Mouse (Mus musculus) embryonic facial prominence, embryonic 13.5 days (tissue): ENCODE data around the gene Fam173a. TPM values are rescaled to one million over a fixed set of nuclear protein-coding genes. Genes with fewer than 3 reads are reported as not detected.

Experiments
- ATAC-seq: fragments of 200-750 bp; cut with Nextera tagmentation; 2 replicates; pipeline ENCODE4 v1.8.0; 2017; ENCODE audit warnings: low read depth; ENCODE audit not compliant: insufficient number of reproducible peaks, insufficient read depth, low FRiP score, low TSS enrichment
- H3K27ac ChIP-seq: fragments of 300-500 bp; sonication (generic); 2 replicates; pipeline ENCODE4 v1.5.1; 2015; ENCODE audit warnings: moderate library complexity, mild to moderate bottlenecking, inconsistent platforms
- H3K27me3 ChIP-seq: fragments of 300-500 bp; sonication (generic); 2 replicates; pipeline ENCODE4 v1.6.1; 2015; ENCODE audit warnings: mild to moderate bottlenecking, inconsistent platforms
- H3K36me3 ChIP-seq: fragments of 300-500 bp; sonication (generic); 2 replicates; pipeline ENCODE4 v1.6.1; 2015; ENCODE audit warnings: mild to moderate bottlenecking, inconsistent platforms
- H3K4me1 ChIP-seq: fragments of 300-500 bp; sonication (generic); 2 replicates; pipeline ENCODE4 v1.6.1; 2015; ENCODE audit warnings: inconsistent platforms
- H3K4me2 ChIP-seq: fragments of 300-500 bp; sonication (generic); 2 replicates; pipeline ENCODE4 v1.6.1; 2015; ENCODE audit warnings: moderate library complexity, mild to moderate bottlenecking, inconsistent platforms
- H3K4me3 ChIP-seq: fragments of 300-500 bp; sonication (generic); 2 replicates; pipeline ENCODE4 v1.5.1; 2015; ENCODE audit warnings: mild to moderate bottlenecking, inconsistent platforms
- H3K9ac ChIP-seq: fragments of 300-500 bp; sonication (generic); 2 replicates; pipeline ENCODE4 v1.6.1; 2015; ENCODE audit warnings: mild to moderate bottlenecking, inconsistent platforms
- H3K9me3 ChIP-seq: fragments of 300-500 bp; sonication (generic); 2 replicates; pipeline ENCODE4 v1.6.1; 2016; ENCODE audit warnings: inconsistent platforms
- WGBS: fragments of 180-500 bp; shearing (Covaris S2); methylation state at CpG from one replicate; pipeline ENCODE4 v1.1.7; 2015; ENCODE audit warnings: mixed read lengths; 5-methylcytosine and 5-hydroxymethylcytosine counted together
- polyA plus RNA-seq: library from polyadenylated mRNA; unstranded; fragments of >200 nt; fragmentation: Nextera tagmentation; extraction: Ambion mirVana; gene quantifications from 2 replicates; pipeline ENCODE4 v1.2.1, GENCODE M21; 2015

Gene Fam173a
- polyA plus RNA-seq, 1 experiment from 2014 or later: 78.1 TPM

- 83% methylated on average over 12 of the region's 12 CpGs for WGBS
- Histone ChIP-seq H3K27me3 (no peaks in the 10 kb centered on the region), H3K36me3 (peaks cover 56% of the 10 kb centered on the region), H3K4me2 (peak overlapping the region; percentile 98), H3K9ac (peak overlapping the region; percentile 93), H3K27ac (no peak overlapping the region), H3K4me3 (peak overlapping the region; percentile 86), H3K4me1 (peaks cover 68% of the 10 kb centered on the region), H3K9me3 (no peaks in the 10 kb centered on the region)
- ATAC-seq: no peak
These were observed 42.0 kb upstream of the Fam173a start for GRCm38 (mm10) chr17:25834595-25835222.

DNA sequence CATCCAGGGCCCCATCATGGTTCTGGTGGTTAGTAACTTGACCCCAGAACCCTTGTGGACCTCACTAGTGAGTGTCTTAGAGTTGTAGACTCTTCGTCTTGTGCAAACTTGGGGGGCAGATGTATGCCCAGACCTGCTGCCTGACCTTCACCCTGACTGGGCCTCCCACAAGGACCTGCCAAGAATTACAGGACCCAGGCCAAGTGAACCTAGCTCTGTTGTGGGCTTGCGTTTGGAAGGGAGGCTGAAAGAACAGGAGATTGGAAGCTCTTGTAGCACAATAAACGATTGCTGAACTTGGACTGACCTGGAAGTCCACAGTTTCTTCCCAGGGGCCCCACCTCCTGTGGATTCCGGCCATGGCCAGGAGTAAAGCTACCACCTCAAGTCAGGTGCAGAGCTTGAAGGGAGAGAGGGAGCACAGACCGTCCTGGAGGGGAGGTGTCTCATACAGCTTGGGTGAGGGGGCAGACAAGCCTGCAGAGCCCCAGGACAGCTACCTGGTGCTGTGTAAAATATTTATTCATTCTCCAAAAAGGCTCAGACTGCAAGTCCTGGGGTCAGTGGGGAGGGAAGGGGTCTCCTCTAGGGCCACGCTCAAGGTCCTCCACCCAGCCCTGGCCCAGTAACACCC is 41.4 kb upstream of the Fam173a start:
- peaks cover 72% of the 10 kb centered on the region for H3K4me1 ChIP-seq
- no peaks in the 10 kb centered on the region for H3K27me3 ChIP-seq
- WGBS: 50% methylated on average over 6 of the region's 6 CpGs
- H3K4me2 ChIP-seq: peak overlapping the region; percentile 98
- peak overlapping the region; percentile 93 for H3K9ac ChIP-seq
- H3K27ac ChIP-seq: peak overlapping the region; percentile 95
- H3K4me3 ChIP-seq: peak overlapping the region; percentile 86
- peaks cover 52% of the 10 kb centered on the region for H3K36me3 ChIP-seq
- no peaks in the 10 kb centered on the region for H3K9me3 ChIP-seq
- ATAC-seq: no peak

- peaks cover 47% of the 10 kb centered on the region for H3K36me3 ChIP-seq
- under 1% methylated on average over 24 of the region's 24 CpGs for WGBS
These were observed 40.6 kb upstream of the Fam173a start, which contains the start of gene Stub1 for GRCm38 (mm10) chr17:25833291-25833663. Gene Stub1 (minus strand): TSS chr17:25833404.

DNA sequence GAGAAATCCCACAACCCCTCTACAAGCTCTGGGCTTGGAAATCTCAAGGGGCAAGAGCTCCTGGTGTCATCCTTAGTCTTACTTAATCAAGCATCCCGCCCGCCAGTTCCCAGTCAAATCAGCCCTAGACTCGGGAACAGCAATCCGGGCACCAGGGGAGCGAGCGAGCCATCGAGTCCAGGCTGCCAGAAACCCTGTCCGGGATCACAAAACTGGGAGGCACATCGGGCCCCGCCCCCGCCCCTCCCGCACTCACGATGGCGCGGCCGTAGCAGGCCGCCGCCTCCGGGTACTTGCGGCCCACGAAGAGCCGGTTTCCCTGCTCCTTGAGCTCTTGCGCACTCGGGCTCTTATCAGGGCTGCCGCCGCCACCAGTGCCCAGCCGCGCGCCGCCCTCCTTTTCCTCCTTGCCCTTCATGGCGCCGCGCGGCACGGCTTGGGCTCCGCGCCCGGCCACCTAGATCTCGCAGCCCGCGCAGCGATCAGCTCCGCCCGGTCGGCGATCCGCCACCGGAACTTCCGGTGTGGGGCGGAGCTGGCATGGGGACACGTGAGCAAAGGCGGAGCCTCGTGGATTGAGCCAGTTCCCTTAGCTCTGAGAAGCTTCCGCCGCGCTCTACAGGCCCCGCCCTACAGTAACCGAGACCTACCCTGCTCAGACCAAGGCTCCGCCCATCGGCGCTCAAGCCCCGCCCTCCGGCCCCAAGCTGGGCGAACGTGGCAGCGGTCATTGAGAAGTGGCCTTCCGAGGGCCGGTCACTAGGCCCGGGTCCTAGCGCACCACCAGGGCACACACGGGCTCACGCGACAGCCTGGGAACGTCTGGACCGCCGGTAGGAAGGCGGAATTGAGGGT is 40.0 kb upstream of the Fam173a start:
- peaks cover 47% of the 10 kb centered on the region for H3K36me3 ChIP-seq
- peaks cover 79% of the 10 kb centered on the region for H3K4me1 ChIP-seq
- ATAC-seq: peak; percentile 85
- no peaks in the 10 kb centered on the region for H3K27me3 ChIP-seq
- no peaks in the 10 kb centered on the region for H3K9me3 ChIP-seq
- under 1% methylated on average over 71 of the region's 77 CpGs for WGBS
- peak overlapping the region; percentile 93 for H3K9ac ChIP-seq
- H3K4me3 ChIP-seq: peak overlapping the region; percentile 86
- peak overlapping the region; percentile 98 for H3K4me2 ChIP-seq
- peak overlapping the region; percentile 95 for H3K27ac ChIP-seq

More at GRCm38 (mm10) chr17:25833291-25833663, 40.6 kb upstream of the Fam173a start, which contains the start of gene Stub1:
- Histone ChIP-seq H3K9ac (peak within 1 kb of the TSS; percentile 93), H3K27ac (peak within 1 kb of the TSS; percentile 95), H3K27me3 (no peaks in the 10 kb centered on the region), H3K4me3 (peak within 1 kb of the TSS; percentile 86), H3K9me3 (no peaks in the 10 kb centered on the region), H3K4me1 (peaks cover 75% of the 10 kb centered on the region), H3K4me2 (peak within 1 kb of the TSS; percentile 98)
- ATAC-seq: peak; percentile 11; the same call in 1 of the 2 replicates

DNA sequence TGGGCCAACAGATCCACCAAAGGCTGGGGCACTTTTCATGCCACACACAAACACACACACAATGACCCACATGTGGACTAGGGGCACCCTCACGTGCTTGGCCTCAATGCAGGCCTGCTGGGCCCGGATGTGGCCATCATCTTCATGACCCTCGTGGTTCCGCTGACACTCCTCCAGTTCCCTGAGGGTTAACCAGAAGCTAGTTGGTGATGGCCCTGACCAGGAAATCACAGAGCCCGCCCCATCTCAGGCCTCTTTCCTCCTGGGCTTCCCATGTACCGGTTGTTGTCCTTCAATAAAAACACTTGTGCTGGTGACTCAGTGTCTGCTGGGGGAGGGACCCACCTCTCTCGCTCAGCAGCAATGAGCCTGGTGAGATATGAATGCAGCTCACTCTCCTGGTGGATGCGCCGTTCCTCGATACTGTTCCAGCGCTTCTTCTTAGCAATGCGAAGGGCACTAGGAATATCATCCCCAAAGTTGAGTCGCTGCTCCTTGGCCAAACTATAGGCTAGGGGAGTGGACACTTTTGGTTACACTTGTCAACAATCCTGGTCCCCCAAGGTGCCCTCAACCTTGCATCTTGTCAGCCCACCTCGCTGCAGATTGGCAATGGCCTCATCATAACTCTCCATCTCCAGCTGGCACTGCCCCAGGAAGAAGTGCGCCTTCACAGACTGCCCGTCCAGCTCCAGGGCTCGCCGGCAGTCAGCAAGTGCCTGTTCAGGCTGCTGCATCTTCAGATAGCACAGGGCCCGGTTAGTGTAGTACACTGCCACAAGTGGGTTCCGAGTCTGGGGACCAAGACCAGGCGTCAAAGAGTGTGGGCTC is 39.0 kb upstream of the Fam173a start:
- WGBS: 63% methylated on average over 21 of the region's 21 CpGs
- ATAC-seq: no peak
- peak overlapping the region; percentile 93 for H3K9ac ChIP-seq
- no peaks in the 10 kb centered on the region for H3K27me3 ChIP-seq
- H3K36me3 ChIP-seq: peaks cover 56% of the 10 kb centered on the region
- peak overlapping the region; percentile 98 for H3K4me2 ChIP-seq
- no peaks in the 10 kb centered on the region for H3K9me3 ChIP-seq
- peaks cover 70% of the 10 kb centered on the region for H3K4me1 ChIP-seq
- H3K4me3 ChIP-seq: peak overlapping the region; percentile 86
- peak overlapping the region; percentile 95 for H3K27ac ChIP-seq

GRCm38 (mm10) chr17:25830806-25831431 is 38.2 kb upstream of the Fam173a start:
- no peaks in the 10 kb centered on the region for H3K27me3 ChIP-seq
- WGBS: 83% methylated on average over 14 of the region's 14 CpGs
- peak overlapping the region; percentile 98 for H3K4me2 ChIP-seq
- H3K9ac ChIP-seq: peak overlapping the region; percentile 93
- peaks cover 70% of the 10 kb centered on the region for H3K4me1 ChIP-seq
- no peaks in the 10 kb centered on the region for H3K9me3 ChIP-seq
- H3K27ac ChIP-seq: no peak overlapping the region
- ATAC-seq: no peak
- peak overlapping the region; percentile 86 for H3K4me3 ChIP-seq
- H3K36me3 ChIP-seq: peaks cover 62% of the 10 kb centered on the region

DNA sequence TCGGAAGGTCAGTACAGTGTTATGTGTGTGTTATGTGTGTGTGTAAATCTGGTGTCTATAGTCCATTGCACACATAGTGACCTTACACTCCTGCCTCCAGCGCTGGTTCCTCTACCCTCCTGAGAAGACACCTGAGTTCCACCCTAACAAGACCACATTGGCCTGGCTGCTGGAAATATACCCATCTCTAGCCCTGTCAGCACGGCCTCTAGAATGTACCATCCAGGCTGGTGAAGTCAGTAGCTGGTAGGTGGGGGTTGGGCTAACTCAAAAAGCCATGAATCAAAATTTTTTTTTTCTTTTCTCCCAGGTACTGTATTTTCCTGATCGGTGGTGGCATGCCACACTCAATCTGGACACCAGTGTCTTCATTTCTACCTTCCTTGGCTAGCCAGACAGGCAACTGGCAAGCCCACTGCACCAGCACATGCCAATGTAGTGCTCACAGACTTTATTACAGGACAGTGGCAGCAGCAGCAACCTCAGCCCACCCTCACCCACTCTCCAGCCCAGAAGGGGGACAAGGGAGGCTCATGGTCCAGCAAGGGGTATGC is 37.6 kb upstream of the Fam173a start:
- peaks cover 67% of the 10 kb centered on the region for H3K4me1 ChIP-seq
- no peak for ATAC-seq
- 80% methylated on average over 4 of the region's 4 CpGs for WGBS
- H3K9me3 ChIP-seq: no peaks in the 10 kb centered on the region
- H3K4me3 ChIP-seq: peak overlapping the region; percentile 86; the same call in 1 of the 2 replicates
- no peak overlapping the region for H3K27ac ChIP-seq
- H3K4me2 ChIP-seq: peak overlapping the region; percentile 81
- H3K36me3 ChIP-seq: peaks cover 62% of the 10 kb centered on the region
- no peak overlapping the region; the same call in none of the 2 replicates for H3K9ac ChIP-seq
- H3K27me3 ChIP-seq: no peaks in the 10 kb centered on the region

GRCm38 (mm10) chr17:25829558-25830017 is 36.9 kb upstream of the Fam173a start:
- Histone ChIP-seq H3K27ac (peak overlapping the region; percentile 92), H3K4me1 (peaks cover 67% of the 10 kb centered on the region)

DNA sequence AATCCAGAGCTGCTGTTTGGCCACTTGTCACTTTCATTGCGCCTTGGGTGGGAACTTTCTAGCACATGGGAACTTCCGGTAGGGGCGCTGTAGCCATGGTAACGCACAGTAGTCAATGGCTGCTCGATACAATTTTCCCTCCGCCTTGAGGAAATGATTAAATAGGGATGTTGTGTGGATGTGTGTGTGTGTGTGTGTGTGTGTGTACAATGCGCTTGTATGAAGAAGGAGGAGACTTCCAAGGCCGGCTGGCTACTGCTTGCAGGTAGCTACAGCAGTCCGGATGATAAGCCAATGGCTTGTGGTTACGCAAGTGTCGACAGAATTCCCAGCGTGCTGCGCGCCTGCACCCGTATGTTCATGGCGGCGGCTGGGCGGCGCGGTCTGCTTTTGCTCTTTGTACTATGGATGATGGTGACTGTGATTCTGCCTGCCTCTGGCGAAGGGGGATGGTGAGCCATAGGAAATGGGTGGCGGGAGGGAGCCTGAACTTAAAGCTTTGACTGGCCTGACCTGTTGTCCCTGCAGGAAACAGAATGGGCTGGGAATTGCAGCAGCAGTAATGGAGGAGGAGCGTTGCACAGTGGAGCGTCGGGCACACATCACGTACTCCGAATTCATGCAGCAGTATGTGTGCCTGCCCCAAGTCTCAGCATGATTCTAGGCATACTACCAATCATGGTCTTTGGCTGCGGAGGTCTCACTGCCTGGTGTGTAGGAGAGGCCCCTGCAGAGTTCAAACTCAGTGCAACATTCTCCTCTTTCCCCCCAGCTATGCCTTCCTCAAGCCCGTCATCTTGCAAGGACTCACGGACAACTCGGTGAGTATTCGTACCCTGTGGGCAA is 36.2 kb upstream of the Fam173a start, which contains the start of gene Jmjd8:
Gene Jmjd8 (plus strand): TSS at position 156 of the 846 bp plus-strand sequence.
- Histone ChIP-seq H3K27ac (peak within 1 kb of the TSS; percentile 92), H3K27me3 (no peaks in the 10 kb centered on the region), H3K4me2 (peak within 1 kb of the TSS; percentile 81), H3K9ac (peak within 1 kb of the TSS; percentile 81), H3K4me1 (peaks cover 67% of the 10 kb centered on the region), H3K36me3 (peaks cover 55% of the 10 kb centered on the region), H3K4me3 (peak within 1 kb of the TSS; percentile 60), H3K9me3 (no peaks in the 10 kb centered on the region)
- WGBS: under 1% methylated on average over 32 of the region's 32 CpGs
- no peak for ATAC-seq

More at GRCm38 (mm10) chr17:25829558-25830017, 36.9 kb upstream of the Fam173a start:
- Histone ChIP-seq H3K9ac (peak overlapping the region; percentile 81), H3K27me3 (no peaks in the 10 kb centered on the region), H3K4me3 (peak overlapping the region; percentile 60), H3K36me3 (peaks cover 56% of the 10 kb centered on the region), H3K4me2 (peak overlapping the region; percentile 81), H3K9me3 (no peaks in the 10 kb centered on the region)
- no peak for ATAC-seq
- whole genome bisulfite sequencing: 39% methylated on average over 8 of the region's 8 CpGs
